Mouse (Mus musculus): ENCODE data around the gene Acrbp.

The Acrbp gene

GRCm38 (mm10) chr6:125071896-125072279, 22.4 kb downstream of the Acrbp start:
- DNase-seq = no peak

- DNase-seq = no peak
These were observed 24.3 kb downstream of the Acrbp start for GRCm38 (mm10) chr6:125073825-125074224.

GRCm38 (mm10) chr6:125081394-125081793, 31.9 kb downstream of the Acrbp start:
- DNase-seq = no peak

GRCm38 (mm10) chr6:125081797-125082560, 32.5 kb downstream of the Acrbp start:
- peak; percentile 94 for DNase-seq

GRCm38 (mm10) chr6:125082801-125083386, 33.4 kb downstream of the Acrbp start:
- DNase-seq = no peak

- DNase-seq = peak; percentile 84
These were observed 34.9 kb downstream of the Acrbp start for GRCm38 (mm10) chr6:125084424-125084823.

- no peak for DNase-seq
These were observed 38.4 kb downstream of the Acrbp start for GRCm38 (mm10) chr6:125087937-125088336.

GRCm38 (mm10) chr6:125088561-125089321, 39.3 kb downstream of the Acrbp start:
- peak; percentile 95 for DNase-seq

GRCm38 (mm10) chr6:125089521-125090321, 40.2 kb downstream of the Acrbp start:
- DNase-seq = peak; percentile 87

- DNase-seq = no peak
These were observed 41.0 kb downstream of the Acrbp start for GRCm38 (mm10) chr6:125090341-125091085.

GRCm38 (mm10) chr6:125092372-125092771, 42.9 kb downstream of the Acrbp start:
- DNase-seq = no peak

GRCm38 (mm10) chr6:125094843-125095242, 45.4 kb downstream of the Acrbp start:
- DNase-seq = no peak

- peak; percentile 96 for DNase-seq
These were observed 46.1 kb downstream of the Acrbp start, which contains the start of gene Chd4 for GRCm38 (mm10) chr6:125095391-125096278. Gene Chd4, plus strand, starts transcription at chr6:125095981.

- DNase-seq = no peak
These were observed 46.7 kb downstream of the Acrbp start for GRCm38 (mm10) chr6:125096279-125096596.

- peak; percentile 73 for DNase-seq
These were observed 47.3 kb downstream of the Acrbp start for GRCm38 (mm10) chr6:125096597-125097345.

GRCm38 (mm10) chr6:125097346-125097689, 47.8 kb downstream of the Acrbp start:
- DNase-seq = no peak

- no peak for DNase-seq
These were observed 48.5 kb downstream of the Acrbp start for GRCm38 (mm10) chr6:125097951-125098350.

- DNase-seq = no peak
These were observed 49.0 kb downstream of the Acrbp start for GRCm38 (mm10) chr6:125098513-125098912.

- no peak for DNase-seq
These were observed 50.0 kb downstream of the Acrbp start for GRCm38 (mm10) chr6:125099421-125099971.

GRCm38 (mm10) chr6:125101444-125101843, 52.0 kb downstream of the Acrbp start:
- no peak for DNase-seq
